Mouse (Mus musculus) retina, embryonic 14.5 days (tissue): ENCODE data around the gene Dedd.
"Not testable (repeated sequence)": the region's sequence is repeated elsewhere in the genome, so short reads cannot be mapped to it uniquely, and the experiment has no call there.

Experiments used
- DNase-seq: peaks from one replicate; pipeline ENCODE4 v3.0.0-alpha.2; 2015; ENCODE audit warnings: low spot score

Dedd gene

DNA sequence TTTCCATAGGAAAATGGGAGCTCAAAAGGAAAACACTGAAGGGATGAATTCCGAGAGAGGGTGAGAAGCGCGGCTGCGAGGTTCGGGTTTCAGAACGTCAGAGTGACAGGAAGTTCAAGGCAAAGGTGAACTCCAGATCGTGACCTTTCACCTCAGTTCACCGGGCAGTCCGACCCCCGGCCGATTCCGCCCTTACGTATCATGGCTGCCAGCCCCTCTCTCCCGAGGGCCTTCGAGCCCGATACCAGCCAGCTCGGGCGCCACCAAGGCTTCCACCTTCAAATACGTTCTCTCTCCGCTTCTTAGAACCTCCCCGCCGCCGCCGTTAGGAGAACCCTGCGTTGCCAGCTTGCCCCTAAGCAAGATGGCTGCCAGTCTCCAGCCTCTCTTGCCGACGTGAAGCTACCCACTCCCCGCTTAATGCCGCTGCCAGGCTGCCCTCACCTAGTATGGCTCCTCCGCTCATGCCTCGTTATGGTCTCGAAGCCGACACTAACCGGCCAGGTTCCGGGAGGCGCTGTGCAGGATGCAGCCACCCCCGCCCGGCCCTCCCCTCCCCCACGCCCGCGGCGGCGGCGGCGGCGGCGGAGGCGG is at the start of gene Dedd:
Dedd (plus strand) TSS at position 307 of the 594 bp plus-strand sequence.
- peak; percentile 89 for DNase-seq

DNA sequence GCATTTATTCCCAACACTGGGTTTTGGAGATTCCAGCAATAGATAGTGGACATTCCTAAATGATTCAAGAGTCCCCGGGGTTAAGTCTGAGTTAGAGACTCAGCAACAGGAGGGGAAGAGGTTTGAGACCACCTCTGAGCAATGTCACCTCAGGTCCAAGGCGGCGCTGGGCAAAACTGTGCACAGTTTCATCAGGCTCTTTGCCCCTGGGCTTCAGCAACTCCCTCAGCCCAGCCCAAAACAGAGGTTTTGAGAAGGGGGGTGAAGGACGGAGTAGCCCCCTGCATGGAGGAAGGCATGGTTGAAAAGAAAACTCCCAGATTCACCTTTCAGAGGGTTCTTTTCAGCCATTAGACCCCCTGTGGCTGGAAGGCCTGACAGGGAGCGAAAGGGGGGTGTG is 49.2 kb upstream of the Dedd start:
- DNase-seq = no peak

DNA sequence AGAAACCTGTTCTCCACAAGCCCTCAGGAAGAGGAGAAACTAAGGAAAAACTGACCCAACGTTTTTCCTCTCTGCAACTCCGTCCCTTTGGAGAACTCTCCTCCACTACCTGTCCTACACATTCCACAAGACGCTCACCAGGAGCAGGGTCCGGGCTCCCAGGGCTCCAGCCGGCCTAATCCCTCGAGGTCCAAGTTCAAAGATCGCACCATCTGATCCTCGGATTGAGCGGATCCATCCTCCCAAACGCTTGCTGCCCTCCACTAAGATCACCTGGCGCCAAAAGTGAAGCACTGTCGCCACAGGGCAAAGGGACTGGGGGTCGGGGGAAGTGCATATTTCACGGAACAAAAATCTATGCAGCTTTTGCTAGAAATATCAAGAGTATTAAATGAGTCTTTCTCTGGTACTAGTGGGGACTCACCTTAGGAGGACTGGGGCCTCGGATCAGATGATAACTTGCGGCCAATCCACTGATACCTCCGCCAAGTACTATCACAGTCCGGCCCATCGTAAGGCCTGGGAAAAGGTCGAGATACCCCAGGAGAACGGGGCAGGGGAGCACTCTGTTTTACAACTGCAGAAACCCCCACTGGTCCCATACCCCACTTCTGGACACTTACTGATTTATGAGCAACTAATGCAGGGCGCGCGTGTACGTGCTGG is 48.6 kb upstream of the Dedd start:
- DNase-seq = no peak

DNA sequence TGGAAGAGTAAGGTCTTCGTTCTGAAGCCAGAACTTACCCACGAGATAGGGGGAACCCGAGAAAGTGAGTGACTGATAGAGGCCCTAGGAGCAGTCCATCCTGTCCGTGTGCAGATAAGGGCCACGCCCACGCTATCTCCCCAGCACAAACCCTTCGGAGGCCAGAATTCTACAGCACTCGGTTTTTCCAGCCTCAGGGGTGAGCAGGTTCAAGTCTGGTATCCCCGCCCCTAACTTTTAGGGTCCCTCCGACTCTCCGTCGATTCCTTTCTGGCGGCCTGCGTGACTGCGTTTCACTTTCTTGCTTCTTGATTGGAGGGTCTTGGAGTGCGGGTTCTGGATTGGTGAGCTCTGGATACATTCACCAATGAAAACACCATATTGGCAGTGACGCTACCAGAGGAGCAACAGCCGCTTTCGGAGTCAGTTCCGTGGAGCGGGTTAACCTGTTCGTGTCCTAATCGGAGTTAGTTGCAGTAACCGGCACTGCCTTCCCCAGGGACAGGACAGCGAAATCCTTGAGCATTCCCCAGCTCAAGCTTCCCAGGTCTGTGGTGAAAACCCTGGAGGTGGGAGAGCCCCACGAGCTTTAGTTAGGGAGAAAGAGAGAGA is 47.9 kb upstream of the Dedd start, which contains the start of gene Ppox:
Ppox (minus strand) TSS at position 271 of the 612 bp plus-strand sequence.
- peak; percentile 96 for DNase-seq

DNA sequence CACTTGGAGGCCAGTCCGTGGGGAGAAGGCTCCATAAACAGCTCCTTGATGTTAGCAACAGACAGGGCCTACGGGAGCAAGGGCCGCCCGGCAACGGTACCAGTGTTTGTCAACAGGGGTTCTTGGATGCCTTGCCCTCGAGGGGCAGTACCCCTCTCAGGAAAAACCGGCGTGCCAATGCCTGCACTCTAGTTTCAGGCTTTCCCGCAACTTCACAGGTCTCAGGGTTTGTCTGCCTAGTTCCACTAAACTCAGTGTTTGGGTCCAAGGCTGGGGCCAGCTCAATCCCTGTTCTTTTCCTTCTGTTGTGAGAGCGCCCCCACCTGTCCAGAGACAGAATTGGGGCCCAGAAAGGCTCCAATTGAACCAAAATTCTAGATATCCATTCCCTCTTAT is 47.4 kb upstream of the Dedd start:
- peak; percentile 81 for DNase-seq

DNA sequence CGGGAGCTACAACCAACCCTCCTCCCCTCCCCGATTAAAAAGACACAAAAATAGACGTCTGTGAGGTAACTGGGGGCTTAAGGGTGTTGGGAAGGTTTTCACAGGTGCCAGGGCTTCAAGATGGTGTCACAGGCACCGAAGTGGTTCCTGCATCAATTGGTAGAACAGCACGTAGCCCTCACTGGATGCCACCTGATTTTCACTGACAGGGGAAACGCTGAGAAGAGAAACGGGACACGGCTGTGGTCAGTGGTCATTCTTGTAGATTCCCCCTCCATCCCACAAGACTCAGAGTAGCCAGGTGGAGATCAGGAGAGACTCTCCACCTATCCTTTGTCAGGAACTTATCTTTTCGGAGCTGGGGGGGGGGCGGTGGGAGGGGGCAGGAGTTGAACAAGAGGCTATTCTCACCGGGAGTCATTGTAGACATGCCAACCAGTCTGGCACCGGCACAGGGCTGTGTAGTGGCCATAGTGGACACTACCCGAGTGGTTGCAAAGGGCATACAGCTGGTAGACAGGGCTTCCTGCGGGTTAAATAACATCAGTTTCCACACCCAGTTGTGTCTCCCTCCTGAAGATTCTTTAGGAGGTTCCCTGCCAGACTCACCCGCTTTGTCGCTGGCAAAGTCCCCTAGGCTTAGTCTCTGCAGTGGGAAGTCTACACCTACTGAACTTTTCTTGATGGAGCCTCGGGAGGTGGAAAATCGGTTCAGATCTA is 46.7 kb upstream of the Dedd start:
- no peak for DNase-seq

DNA sequence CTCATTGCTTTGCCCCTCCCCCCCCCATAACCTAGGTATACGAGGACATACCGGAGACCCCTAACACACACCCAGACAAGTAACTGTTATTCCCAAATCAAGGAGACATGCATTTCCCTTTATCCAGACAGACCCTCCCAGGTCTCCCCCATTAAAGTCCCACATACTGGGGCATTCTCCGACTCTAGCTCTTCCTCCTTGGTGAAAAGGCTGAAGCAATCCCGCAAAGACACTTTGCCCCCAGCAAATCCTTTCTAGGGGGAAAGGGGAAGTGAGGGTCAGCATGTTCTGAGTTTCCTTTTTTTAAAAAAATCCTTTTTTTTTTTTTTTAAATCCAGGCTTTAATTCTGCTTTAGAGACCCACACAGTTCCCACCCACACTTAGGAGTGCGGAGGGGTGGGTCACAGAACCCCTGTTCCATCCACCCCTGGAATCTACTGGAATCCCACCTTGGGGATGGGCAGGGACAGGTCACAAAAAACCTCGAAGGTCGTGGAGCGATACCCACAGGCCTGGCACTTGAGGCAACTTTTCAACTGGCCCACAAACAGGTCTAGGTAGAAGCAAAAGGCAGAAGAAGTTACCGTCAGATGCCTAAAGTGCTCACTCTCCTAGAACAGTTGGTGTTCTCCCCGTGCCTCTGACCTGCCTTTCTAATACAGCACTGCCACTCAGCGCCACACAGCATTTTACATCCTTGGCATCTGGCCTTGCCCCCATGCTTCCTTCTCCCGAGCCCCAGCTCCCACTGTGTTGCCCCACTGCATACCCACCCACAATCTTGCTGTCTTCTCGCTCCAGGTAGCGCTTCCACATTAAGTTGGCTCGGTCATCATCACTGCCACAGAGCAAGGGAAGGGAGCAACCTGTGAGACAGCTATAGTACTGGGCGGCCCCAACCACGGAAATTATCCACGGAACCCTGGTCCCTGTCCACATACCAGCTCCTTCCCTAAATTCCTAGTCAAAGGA is 45.5 kb upstream of the Dedd start:
- DNase-seq = no peak

DNA sequence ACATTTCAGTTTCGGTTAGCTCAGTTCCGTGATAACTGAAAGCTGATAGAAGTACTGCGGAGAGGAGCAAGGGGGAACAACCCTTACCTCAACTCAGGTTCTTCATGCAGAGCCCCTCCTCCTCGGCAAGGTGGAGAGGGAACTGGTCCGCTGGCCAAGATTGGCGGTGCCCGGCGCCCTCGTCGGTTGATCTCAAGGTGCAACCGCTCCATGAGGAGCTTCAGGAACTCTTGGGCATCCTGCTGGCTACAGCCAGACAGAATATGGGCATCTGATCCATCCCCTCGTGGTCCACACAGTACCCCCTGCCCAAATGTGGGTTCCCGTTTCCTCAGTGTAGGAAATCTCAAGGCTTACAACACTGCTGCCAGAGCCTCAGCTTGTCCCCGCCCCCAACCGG is 44.5 kb upstream of the Dedd start:
- DNase-seq = no peak

DNA sequence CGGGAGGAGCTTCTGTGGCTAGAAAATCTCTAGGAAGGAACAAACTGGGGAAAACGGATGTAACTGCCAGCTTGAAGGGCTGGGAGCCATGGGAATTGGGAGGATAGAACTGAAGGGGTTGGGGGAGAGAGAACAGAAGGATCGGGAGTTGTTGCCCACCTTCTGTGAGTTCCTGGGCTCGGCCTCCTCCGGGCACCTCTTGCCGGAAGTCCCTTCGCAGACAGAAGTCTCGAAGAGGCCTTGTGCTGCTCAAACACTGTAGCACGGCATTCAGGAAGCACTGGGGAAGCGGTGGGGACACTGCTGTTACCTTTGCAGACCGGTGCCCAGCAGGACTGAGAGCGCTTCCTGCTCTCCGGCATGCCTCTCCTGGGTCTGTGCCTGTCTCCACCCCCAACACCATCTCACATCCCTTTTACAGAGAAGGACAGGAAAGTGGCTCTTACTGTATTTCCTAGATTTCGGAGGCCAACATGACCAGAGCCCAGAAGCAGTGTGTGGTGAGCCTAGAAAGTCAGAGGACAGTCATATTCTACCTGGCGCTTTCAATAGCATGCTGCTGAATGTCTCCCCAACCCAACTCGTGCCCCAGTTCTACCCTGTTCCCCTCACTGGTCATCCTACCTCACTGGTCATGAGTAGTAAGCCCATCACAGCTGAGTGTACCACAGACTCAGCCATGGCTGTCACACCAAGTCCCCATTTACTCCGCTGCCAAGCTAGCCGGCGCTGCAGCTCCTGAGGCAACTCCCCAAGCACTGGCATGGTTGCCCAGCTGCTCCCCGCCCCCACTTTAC is 43.7 kb upstream of the Dedd start:
- DNase-seq = no peak

DNA sequence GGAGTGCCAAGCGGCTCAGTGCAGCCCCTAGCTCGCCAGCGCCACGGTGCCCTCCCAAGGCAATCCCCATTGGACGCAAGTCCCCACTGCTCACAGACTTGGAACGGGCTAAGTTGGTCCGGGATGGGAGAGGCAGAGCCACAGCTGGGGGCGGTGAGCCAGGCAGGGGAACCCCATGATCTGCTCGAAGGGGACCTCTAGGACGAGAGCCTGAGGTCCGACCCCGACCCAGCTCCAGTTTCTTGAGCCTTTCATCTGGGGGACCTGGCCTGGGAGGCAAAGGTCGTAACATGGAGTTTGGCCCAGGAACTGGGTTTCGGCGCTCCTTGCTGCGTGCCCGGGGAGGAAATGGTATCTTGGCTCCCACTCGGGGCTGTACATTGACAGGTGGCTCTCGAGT is 42.4 kb upstream of the Dedd start:
- no peak for DNase-seq

DNA sequence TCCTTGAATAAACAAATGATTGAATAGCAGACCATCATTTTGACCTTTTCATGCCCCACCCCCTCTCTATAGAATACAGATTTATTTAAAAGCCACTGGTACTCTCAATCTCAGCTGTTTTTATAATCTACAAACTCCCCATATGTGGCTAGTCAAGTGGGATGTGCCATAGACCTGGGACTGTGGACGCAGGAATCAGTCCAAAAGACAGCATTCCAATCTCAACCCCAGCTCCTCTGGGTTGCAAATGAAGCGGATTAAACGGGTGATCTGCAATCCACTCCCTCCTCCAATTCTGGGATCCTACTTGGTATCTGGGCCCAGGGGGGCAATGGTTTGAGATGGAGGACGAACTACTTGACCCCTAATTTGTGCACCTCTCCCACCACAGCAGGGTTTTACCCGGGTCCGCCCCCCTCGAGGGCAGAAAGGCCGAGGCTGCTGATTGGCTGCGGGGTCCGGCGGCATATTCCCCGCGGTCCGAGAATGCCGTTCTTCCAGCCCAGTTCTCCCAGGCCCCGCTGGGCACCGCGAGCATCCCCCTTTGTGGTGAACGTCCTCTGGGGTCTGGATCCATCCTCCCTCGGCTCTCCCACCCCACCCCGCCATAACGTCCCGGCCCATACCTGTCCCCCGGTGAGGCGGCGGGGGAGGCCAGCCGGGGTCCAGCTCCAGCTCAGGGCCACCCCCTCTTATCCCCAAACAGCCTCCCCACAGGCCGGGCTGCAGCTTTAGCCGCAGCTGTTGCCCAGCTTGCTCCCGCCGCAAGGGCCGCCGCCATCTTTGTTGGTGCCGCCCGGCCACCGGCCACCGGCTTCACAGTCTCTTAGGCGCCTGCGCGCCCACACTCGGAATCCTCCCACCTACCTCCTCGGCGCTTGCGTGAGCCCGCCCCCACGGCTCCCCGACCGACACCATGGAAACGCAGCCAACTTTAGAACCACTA is 41.5 kb upstream of the Dedd start, which contains the start of gene Usp21:
Usp21 (minus strand) TSS at position 856 of the 946 bp plus-strand sequence.
- peak; percentile 94 for DNase-seq

DNA sequence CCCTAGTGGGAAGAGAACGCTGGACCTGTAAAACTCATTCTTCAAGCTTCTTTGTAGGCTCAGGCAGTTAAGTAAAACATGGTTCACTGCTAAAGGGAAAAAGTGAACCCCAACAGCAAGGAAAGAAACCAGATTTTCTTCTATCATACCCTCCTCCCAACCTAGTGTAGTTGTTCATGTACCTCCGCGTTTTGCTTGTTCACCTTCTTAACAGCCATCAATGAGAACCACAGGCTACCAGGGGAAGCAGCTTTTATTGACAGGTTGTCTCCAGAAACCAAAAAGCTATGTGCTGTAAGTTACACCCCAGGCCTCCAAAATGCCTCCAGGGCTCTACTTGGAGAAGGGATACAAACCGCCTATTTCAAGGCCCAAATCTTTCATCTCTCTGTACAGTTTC is 40.6 kb upstream of the Dedd start:
- DNase-seq = no peak

DNA sequence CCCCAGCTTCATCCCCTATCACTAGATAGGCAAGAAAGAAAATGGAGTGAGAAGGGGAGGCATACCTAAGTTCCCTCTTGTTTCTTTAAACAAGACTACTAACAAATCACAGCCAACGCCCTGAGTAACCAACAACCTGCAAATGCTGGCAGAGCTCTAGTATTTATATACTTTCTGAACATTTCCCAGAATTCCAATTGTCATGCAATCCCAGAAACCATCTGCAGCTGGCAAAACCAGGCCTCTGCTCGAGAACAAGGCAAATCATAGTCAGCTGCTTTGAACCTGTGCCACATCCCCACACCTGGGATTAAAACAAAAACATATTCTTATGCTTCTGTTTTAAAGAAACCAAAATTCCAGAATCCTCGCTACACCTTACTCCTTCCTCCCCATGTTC is 35.6 kb upstream of the Dedd start:
- no peak for DNase-seq

DNA sequence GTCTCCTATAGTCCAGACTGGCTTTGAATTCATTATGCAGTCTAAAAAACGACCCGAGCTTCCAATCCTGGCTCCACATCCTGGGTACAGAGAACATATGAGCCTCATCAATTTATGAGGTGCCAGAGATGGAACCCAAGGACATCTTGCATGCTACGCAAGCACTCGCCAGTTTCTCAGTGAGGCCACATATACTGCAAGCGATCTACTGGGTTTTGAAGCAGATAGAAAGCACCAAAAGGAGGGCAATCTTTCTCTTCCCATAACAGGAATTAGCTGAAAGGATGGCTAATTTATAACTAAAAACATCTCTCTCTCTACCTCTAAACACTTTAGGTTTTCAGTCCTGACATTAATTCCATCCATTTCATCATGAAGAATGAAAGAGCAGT is 35.0 kb upstream of the Dedd start:
- no peak for DNase-seq

DNA sequence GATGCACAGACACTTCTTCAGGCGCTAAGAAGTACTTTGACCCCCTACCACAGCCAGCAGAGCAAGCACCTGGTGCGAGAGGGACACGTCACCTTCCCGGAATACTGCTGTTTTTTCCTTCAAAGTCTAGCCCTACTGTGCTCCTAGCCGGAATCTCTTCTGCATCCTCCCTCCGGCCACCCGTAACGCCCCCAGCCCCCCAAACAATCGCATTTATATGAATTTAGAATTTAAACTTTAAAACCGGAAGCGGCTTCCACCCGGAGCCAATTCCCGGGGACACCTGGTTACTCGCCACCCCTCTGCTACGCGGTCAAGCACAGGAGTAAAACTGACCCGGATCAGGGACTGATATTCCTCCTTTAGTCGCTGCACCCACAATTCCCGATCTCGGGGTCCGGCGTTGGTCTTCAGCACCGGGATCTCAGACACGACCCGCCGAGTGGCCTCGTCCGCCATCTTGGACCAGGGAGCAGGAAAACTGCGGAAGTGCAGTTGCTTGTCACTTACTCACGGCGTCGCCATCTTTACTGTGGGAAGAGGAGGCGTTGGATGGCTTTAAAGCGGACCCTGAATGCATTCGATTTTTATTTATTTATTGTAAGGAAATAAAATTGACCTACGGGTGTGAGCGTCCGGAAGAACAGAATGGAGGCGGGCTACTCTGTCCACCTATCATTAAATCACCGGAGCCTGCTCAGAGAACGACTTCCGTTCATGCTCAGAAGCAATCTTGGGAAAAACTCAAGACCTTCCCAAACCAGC is 34.5 kb upstream of the Dedd start, which contains the start of gene Ufc1:
Ufc1 (minus strand) TSS at position 727 of the 765 bp plus-strand sequence.
- peak; percentile 88 for DNase-seq

DNA sequence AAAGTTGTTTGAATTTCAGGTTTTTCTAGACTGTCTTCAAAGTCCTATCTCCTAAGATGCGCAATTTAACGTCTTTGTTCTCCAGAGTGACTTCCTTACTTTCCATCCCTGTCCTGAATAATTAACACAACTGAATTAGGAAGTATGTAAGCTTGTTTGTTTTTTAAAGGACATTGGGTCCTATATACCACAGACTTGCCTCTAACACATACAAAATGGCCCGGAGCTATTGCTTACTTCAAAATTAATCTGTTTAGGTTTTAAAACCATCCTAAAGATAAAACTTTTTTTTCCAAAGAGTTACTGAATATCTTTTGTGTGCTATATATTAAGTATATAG is 33.9 kb upstream of the Dedd start:
- no peak for DNase-seq

DNA sequence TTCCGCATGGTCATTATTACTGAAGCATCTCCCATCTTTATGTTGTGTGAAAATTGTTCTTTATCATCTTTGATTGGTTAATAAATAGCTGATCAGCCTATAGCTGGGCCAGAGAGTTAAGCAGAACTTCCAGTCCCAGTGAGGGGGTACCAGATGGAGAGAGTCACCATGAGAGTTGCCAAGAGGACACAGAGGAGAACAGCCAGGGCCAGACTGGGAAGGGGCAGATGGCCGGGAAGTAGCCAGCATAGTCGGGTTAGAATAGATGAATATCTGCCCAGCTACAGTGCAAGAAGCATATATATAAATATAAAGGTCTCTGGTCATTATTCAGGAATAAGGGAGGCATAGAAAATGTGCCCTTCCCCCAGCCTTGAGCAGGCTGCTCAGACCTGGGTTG is 30.7 kb upstream of the Dedd start:
- no peak for DNase-seq

DNA sequence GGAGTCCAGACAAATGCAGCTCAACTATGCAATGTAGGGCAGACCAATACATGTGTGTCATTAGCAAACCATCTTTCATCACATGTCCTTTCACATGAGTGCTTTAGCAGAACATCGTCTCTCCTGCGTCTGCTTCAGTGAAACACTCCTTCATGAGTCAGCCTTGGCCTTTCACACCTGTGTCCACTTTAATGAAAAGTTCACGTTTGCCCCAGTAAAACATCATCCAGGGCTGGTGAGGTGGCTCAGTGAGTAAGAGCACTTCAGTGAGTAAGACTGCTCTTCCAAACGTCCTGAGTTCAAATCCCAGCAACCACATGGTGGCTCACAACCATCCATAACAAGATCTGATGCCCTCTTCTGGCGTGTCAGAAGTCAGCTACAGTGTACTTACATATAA is 22.8 kb upstream of the Dedd start:
- DNase-seq = not testable (repeated sequence)

DNA sequence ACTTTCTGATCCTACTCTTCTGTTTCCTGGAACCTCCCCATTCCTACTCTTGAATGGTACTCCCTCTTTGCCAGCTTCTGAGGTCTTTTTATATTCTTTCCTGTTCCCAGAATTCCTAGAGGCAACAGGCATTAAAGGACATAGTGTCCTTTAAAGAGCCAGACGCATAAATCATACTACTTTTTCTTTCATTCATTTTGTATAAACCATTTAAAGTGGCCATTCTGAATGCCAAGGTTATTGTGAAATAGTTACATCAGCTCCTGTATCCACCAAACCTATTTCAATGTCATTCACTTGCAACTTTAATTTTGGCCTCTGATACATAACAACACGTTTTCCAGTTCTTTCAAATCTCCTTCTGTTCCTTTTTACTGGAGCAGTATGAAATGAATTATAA is 19.6 kb upstream of the Dedd start:
- DNase-seq = no peak
